Mouse (Mus musculus) hindbrain, embryonic 10.5 days (tissue): ENCODE measurements at regions not wholly inside any gene's neighbourhood (a gene's known extent, or its start where the extent isn't known, plus 50 kb on each side); places are given as distances from the start of the nearest gene placed in this dataset.

Experiments
- DNase-seq: peaks from one replicate; pipeline ENCODE4 v3.0.0-alpha.2; 2017; ENCODE audit warnings: low spot score
- H3K27ac ChIP-seq: fragments of 300-500 bp; sonication (generic); 2 replicates; pipeline ENCODE4 v1.5.1; 2016; ENCODE audit warnings: mild to moderate bottlenecking, moderate library complexity
- H3K27me3 ChIP-seq: fragments of 300-500 bp; sonication (generic); 2 replicates; pipeline ENCODE4 v1.6.1; 2016; ENCODE audit warnings: mild to moderate bottlenecking; ENCODE audit not compliant: poor library complexity, insufficient read depth, severe bottlenecking
- H3K36me3 ChIP-seq: fragments of 300-500 bp; sonication (generic); 2 replicates; pipeline ENCODE4 v1.6.1; 2016; ENCODE audit warnings: mild to moderate bottlenecking, moderate library complexity
- H3K4me1 ChIP-seq: fragments of 300-500 bp; sonication (generic); replicated peaks from 2 replicates; pipeline ENCODE4 v1.6.1; 2016; ENCODE audit warnings: mild to moderate bottlenecking
- H3K4me3 ChIP-seq: fragments of 300-500 bp; sonication (generic); 2 replicates; pipeline ENCODE4 v1.5.1; 2016; ENCODE audit warnings: mild to moderate bottlenecking, moderate library complexity
- H3K9me3 ChIP-seq: fragments of 300-500 bp; sonication (generic); 2 replicates; pipeline ENCODE4 v1.6.1; 2016; ENCODE audit warnings: mild to moderate bottlenecking, moderate library complexity
- WGBS: fragments of 180-500 bp; shearing (Covaris S2); methylation state at CpG from one replicate; pipeline ENCODE4 v1.1.7; 2016; 5-methylcytosine and 5-hydroxymethylcytosine counted together

DNA sequence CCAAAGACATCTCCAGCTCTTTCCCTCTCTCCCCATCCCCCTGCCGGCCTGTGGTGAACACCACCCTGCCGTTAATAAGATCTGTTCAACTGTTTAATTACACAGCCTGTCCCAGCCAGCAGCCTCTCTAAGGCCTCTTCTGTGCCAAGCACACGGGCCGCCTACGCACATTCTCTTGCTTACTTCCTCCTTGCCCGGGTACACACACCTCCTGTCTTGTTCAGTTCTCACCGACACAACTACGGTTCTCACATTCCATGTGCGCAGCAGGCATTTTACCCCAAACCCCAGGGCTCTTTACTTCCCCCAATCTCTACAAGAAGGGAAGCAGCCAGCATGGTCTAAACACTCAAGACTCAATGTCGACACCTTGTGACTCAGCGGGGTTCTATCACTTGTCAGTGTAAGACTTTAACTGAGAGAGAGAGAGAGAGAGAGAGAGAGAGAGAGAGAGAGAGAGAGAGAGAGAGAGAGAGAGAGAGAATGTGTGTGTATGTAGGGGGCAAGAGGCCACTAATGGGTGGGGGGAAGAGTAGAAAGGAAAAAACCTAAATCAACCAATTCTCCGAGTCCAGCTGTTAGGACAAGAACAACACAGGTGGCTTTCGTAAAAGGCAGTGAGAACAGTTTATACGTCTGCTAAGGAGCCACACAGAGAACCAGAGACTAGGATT lies 120.8 kb upstream of the Klf14 start:
- Histone ChIP-seq H3K27me3 (no peaks in the 10 kb centered on the region), H3K4me3 (no peak overlapping the region), H3K4me1 (peaks cover 36% of the 10 kb centered on the region), H3K9me3 (no peaks in the 10 kb centered on the region), H3K27ac (no peak overlapping the region), H3K36me3 (no peaks in the 10 kb centered on the region)
- WGBS: 81% methylated on average over 14 of the region's 14 CpGs
- DNase-seq: no peak

DNA sequence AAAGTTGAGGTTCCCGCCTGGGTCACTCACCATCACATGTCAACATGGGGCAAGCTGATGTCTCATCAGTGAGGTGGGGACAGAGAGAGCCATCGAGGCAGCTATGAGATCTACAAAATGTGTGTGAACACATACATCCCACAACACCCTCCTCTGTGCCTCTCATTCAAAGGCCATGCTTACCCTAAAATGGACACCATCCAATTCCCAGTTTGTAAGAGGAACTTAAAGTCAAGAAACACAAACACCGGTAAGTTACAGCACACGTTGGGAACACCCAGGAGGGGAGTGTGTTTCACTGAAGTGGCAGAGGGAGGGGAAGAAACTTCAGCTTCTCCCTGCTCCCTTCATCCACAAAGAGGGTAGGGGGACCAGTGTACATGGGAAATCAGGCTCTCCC lies 121.4 kb upstream of the Klf14 start:
- no peaks in the 10 kb centered on the region for H3K9me3 ChIP-seq
- H3K27me3 ChIP-seq: no peaks in the 10 kb centered on the region
- H3K4me1 ChIP-seq: peaks cover 31% of the 10 kb centered on the region
- WGBS: 87% methylated on average over 4 of the region's 4 CpGs
- H3K4me3 ChIP-seq: no peak overlapping the region
- no peak overlapping the region for H3K27ac ChIP-seq
- no peaks in the 10 kb centered on the region for H3K36me3 ChIP-seq
- DNase-seq: no peak

DNA sequence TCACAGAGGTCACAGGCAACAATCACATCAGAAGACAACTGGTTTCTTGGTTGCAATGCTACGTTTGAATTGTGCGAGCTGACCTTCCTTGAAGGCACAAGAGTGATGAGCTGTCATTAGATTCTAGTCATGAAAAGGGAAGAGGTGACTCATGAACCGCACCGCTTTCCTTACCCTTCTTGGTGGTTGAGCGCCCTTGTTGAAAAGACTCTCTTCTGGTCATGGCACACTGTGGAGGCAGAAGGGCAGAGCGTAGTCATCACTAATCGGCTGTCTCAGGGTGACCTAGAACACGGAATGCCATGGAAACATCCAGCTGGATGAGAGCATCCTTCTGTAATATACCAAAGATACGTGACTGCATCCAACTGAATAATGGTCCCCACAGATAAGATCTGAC lies 121.8 kb upstream of the Klf14 start:
- Histone ChIP-seq H3K4me3 (no peak overlapping the region), H3K27me3 (no peaks in the 10 kb centered on the region), H3K4me1 (peaks cover 28% of the 10 kb centered on the region), H3K27ac (no peak overlapping the region), H3K9me3 (no peaks in the 10 kb centered on the region), H3K36me3 (no peaks in the 10 kb centered on the region)
- 92% methylated on average over 9 of the region's 9 CpGs for WGBS
- DNase-seq: no peak

DNA sequence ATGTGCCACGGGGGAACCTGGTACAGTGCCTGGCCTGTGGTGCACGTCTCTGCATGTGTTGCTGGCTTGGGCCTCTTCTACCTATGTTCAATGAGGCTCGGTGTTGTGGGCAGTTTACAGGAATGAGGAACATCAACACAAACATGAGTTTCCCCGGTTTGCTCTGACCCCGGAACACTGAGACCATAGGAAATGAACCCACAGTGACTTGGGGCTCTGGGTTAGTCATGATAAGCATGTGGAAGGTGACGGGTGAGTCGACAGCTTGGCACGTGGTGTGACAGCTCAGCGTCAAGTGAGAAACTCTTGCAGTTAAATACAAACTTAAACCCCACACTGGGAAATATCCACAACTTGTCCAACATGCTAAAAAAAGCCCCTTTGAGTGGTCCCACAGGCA lies 122.4 kb upstream of the Klf14 start:
- peaks cover 25% of the 10 kb centered on the region for H3K4me1 ChIP-seq
- no peak overlapping the region for H3K27ac ChIP-seq
- WGBS: 89% methylated on average over 9 of the region's 9 CpGs
- H3K27me3 ChIP-seq: no peaks in the 10 kb centered on the region
- H3K4me3 ChIP-seq: no peak overlapping the region
- no peak for DNase-seq
- no peaks in the 10 kb centered on the region for H3K36me3 ChIP-seq
- no peaks in the 10 kb centered on the region for H3K9me3 ChIP-seq

DNA sequence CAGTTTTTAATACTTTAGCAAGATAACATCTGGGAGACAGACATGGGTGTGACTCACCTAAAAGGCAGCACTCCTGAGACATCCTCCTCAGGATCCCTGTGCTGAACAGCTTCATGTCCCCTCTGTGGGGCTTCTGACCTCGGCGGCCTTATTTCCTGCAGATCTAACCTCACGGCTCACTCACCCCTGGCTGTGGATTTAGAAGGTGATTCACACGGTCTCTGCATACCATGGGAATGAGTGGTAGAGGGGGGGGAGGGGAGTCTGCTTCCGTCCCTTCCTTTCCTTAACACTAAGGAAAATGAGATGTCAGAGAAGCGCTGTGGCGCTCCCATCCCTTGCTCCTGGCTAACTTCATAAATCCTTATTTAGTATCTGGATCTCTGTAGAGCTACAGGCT lies 123.1 kb upstream of the Klf14 start:
- H3K9me3 ChIP-seq: no peaks in the 10 kb centered on the region

DNA sequence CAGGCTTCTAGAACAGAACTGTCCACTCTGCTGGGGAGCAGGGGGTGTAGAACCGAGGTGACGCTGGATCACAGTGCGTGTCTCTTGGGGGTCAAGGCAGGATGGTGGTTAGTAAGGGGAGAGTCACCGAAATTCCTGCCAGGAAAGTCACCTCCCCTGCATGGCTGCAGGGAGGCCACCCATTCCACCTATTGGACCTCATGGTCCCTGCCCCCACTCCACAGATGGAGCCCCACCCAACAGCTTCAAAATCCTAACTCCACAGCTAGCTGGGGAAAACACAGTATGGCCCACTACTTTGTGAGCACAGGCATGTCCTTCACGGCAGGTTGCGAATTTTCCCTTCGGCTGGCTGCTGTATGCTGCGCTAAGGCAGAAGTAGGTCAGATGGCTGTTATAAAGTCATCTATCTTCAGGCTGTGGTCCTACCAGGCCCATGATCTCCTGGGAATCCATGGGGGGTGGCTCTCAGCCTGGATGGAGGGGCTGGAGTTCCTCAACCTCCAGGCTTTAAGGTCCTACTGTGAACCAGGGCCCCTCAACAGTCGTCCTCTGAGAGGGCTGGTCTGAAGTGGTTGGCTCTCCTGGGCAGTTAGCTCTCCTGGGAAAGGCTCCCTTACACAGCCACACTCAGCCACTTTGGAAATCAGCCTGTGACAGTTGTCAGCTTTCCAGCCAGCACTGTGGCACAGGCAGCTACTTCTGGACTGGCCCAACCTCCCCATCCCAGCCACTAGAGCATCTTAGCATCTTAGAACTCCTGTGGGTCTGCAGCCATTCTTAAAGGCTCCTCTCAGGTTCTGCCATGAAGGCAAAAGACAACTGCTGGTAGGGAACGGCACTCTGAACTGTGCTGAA lies 124.0 kb upstream of the Klf14 start:
- DNase-seq: no peak
- WGBS: 88% methylated on average over 10 of the region's 10 CpGs
- Histone ChIP-seq H3K4me1 (peaks cover 24% of the 10 kb centered on the region), H3K27me3 (no peaks in the 10 kb centered on the region), H3K27ac (peak overlapping the region; percentile 26; the same call in 1 of the 2 replicates), H3K9me3 (no peaks in the 10 kb centered on the region), H3K4me3 (no peak overlapping the region), H3K36me3 (no peaks in the 10 kb centered on the region)

More for the DNA sequence above, 123.1 kb upstream of the Klf14 start:
- no peaks in the 10 kb centered on the region for H3K27me3 ChIP-seq
- 71% methylated on average over 7 of the region's 7 CpGs for WGBS
- H3K36me3 ChIP-seq: no peaks in the 10 kb centered on the region
- no peak overlapping the region for H3K4me3 ChIP-seq
- no peak for DNase-seq
- H3K4me1 ChIP-seq: peaks cover 19% of the 10 kb centered on the region
- peak overlapping the region; percentile 3; the same call in 1 of the 2 replicates for H3K27ac ChIP-seq

DNA sequence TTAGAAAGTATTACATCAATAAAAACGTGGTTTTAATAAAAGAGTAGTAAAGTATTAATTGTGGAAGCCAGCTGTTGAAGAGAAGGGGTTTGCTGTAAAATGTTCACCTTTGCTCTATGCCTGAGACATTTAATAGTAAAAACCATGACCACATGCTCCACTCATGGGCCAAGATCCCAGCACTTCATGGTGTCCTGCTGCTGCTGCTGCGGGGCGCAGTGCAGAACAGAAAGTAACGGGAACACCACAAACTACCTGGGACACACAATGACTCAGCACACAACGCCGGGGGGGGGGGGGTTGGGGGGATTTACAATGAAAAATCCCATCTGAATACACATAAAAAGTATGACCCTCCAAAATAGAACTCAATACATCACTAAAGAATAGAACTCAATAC lies 124.8 kb upstream of the Klf14 start:
- peaks cover 32% of the 10 kb centered on the region for H3K4me1 ChIP-seq
- H3K9me3 ChIP-seq: no peaks in the 10 kb centered on the region
- no peak for DNase-seq
- H3K27ac ChIP-seq: no peak overlapping the region
- WGBS: 81% methylated on average over 6 of the region's 6 CpGs
- no peaks in the 10 kb centered on the region for H3K27me3 ChIP-seq
- no peaks in the 10 kb centered on the region for H3K36me3 ChIP-seq
- H3K4me3 ChIP-seq: no peak overlapping the region

DNA sequence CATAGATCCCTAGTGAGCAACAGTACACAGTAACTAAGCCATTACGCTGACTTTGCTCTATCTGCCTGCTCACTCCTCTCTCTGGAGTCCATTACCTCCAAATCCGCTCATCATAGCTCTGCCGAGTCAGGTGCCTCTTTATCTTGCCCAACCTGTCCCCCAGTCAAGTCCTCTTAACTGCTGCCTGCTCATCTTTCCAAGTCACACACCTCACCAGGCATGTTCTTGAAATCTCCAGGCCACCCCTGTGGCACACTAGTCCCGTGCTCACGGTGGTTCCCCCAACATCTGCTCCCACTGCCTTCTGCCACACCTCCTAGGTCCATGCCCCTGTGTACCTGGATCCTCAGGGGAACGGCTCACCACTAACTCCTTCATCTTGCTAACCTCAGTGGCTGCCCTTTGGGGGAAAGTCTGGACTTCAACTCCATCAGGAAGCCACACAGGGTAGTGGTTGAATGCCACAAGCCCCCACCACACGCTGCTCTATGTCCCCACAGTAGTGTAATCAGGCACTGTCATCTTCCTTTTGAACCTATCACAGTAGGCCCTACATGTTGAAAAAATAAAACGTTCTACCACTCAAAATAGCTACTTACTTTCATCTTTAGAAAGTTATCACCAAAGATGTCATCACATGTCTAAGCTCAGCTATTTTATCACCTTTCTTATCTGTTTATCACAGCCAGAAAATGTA lies 126.3 kb upstream of the Klf14 start:
- Histone ChIP-seq H3K4me3 (no peak overlapping the region), H3K4me1 (peaks cover 46% of the 10 kb centered on the region), H3K27ac (no peak overlapping the region), H3K9me3 (no peaks in the 10 kb centered on the region), H3K36me3 (no peaks in the 10 kb centered on the region), H3K27me3 (no peaks in the 10 kb centered on the region)
- 87% methylated on average over 8 of the region's 8 CpGs for WGBS
- DNase-seq: no peak

DNA sequence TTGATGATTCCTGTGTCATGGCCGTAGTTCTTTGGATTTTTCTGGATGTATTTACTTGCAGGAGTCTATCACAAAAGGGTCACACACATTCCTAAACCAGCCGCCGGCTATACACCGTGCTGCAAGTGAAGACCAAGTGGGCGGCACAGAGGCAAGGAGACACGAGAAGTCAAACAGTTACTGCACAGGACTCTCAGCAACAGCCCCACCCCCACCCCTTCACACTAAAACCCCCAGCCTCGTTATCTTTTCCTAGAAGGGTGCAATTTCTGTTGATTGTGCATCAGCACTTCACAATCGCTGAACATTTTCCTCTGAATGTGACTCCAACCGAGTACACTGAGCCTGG lies 126.9 kb upstream of the Klf14 start:
- no peaks in the 10 kb centered on the region for H3K36me3 ChIP-seq
- WGBS: 63% methylated on average over 9 of the region's 9 CpGs
- DNase-seq: no peak

DNA sequence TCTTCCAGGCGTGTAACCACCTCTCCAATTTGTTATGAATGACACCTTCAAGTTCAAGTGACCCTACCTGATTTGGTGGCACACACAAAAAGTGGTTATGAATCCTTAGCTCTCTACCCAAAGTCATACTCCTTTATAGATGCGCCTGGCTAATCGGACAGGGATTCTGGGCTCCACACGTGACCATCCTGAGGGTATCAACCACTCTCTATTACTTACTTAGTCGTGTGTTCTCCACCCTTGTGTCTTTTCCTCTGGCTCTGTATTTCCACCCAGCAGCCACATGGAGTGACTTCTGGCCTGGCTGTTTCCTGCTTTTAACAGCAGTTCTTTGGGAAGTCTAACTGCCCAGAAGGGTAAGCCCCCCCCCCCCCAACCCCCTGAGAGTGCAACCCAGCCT lies 127.4 kb upstream of the Klf14 start:
- peaks cover 48% of the 10 kb centered on the region for H3K4me1 ChIP-seq
- no peak for DNase-seq
- H3K27ac ChIP-seq: no peak overlapping the region
- H3K36me3 ChIP-seq: no peaks in the 10 kb centered on the region
- no peaks in the 10 kb centered on the region for H3K9me3 ChIP-seq
- no peak overlapping the region for H3K4me3 ChIP-seq
- WGBS: 86% methylated on average over 5 of the region's 5 CpGs
- H3K27me3 ChIP-seq: no peaks in the 10 kb centered on the region

More for the DNA sequence above, 126.9 kb upstream of the Klf14 start:
- Histone ChIP-seq H3K4me3 (no peak overlapping the region), H3K27me3 (no peaks in the 10 kb centered on the region), H3K4me1 (peaks cover 48% of the 10 kb centered on the region), H3K9me3 (no peaks in the 10 kb centered on the region), H3K27ac (no peak overlapping the region)

DNA sequence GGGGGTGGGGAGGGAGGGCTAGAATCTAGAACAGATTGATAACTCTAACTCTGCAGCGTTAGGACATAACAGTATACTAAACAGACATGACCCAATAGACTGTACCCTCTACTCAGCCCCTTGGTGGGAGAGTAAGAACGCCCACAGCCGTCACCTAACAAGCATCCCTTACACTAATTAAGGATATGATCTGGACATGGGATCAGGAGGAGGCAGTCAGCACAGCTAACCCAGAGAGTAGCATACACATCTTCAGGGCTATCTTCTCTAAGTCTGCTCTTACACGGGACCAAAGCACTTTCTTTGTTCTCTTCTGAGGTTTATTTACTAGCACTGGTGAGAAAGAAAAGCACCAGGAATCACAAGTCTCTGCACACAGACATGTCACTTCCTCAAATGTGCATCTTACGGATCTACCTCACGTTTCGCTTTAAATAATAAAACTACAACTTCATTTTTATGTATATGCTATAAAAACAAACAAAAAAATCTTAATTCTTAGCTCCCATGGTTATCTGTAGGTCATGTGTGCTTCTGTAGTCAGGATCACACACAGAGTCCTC lies 128.0 kb upstream of the Klf14 start:
- Histone ChIP-seq H3K27ac (no peak overlapping the region), H3K4me1 (peaks cover 47% of the 10 kb centered on the region)

DNA sequence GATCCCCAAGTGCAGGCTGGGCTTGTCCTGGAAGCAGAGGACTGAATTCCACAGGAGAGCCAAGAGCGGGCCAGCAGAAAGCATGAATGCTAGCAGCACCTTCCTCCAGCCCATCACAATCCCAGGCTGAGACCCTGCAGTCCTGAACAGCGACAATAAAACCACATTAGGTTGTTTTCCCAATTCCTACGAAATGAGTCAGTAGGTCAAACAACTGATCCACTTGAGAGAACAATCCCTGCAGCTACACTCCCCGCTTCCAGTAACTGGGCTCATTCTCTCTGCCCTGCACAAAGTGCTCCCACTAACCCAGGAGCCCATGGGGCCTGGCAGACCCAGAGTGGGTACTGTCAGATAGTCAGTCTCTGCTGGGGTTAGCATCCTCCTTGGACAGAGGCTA lies 128.6 kb upstream of the Klf14 start:
- Histone ChIP-seq H3K4me3 (no peak overlapping the region), H3K36me3 (no peaks in the 10 kb centered on the region), H3K27ac (peak overlapping the region; percentile 47), H3K9me3 (no peaks in the 10 kb centered on the region), H3K27me3 (no peaks in the 10 kb centered on the region), H3K4me1 (peaks cover 42% of the 10 kb centered on the region)
- 67% methylated on average over 4 of the region's 4 CpGs for WGBS
- DNase-seq: no peak

More for the DNA sequence above, 128.0 kb upstream of the Klf14 start:
- H3K27me3 ChIP-seq: no peaks in the 10 kb centered on the region
- WGBS: 85% methylated on average over 7 of the region's 7 CpGs
- H3K9me3 ChIP-seq: no peaks in the 10 kb centered on the region
- DNase-seq: no peak
- H3K36me3 ChIP-seq: no peaks in the 10 kb centered on the region
- no peak overlapping the region for H3K4me3 ChIP-seq
